Mouse (Mus musculus) liver, postnatal 0 days (tissue): ENCODE measurements at regions not wholly inside any gene's neighbourhood (a gene's known extent, or its start where the extent isn't known, plus 50 kb on each side); places are given as distances from the start of the nearest gene placed in this dataset.

ENCODE experiments used
- CTCF ChIP-seq: sonication (generic); IDR thresholded peaks from 2 replicates; pipeline ENCODE4 v1.5.1; 2016; ENCODE audit warnings: antibody characterized with exemption, low read depth
- EP300 ChIP-seq: IDR thresholded peaks from 2 replicates; pipeline ENCODE4 v1.6.1; 2016; ENCODE audit warnings: antibody characterized with exemption, low read depth, mild to moderate bottlenecking

GRCm38 (mm10) chr7:72737792-72738191 lies 431.4 kb upstream of the Mctp2 start:
- TF ChIP-seq CTCF (no peak), EP300 (no peak)
